Mouse (Mus musculus): Measurements from ENCODE around the gene Dscaml1.

GRCm38 (mm10) chr9:45556882-45557281 is 130.5 kb downstream of the Dscaml1 start:
- TF ChIP-seq HCFC1 (IDR thresholded peaks at IDR 0.05; ENCODE audit: borderline replicate concordance, insufficient read depth, low read length) (no peak), MAFK (IDR thresholded peaks at IDR 0.05; ENCODE audit: insufficient read depth, low read depth, low read length) (no peak), ZC3H11A (IDR thresholded peaks at IDR 0.05; ENCODE audit: borderline replicate concordance, low read depth, low read length) (no peak), ZNF384 (IDR thresholded peaks at IDR 0.05; ENCODE audit: low read depth, low read length) (no peak)

Measured in ES-E14 (cell line).